Mouse (Mus musculus) spleen, adult 2 months (tissue): ENCODE measurements around the gene Pacs1.

Experiments
- CTCF ChIP-seq: fragments of 200-500 bp; IDR thresholded peaks from 2 replicates; pipeline ENCODE4 v1.5.1; 2011; ENCODE audit warnings: mild to moderate bottlenecking, inconsistent platforms; ENCODE audit not compliant: insufficient read depth, insufficient read length, insufficient replicate concordance; ENCODE audit errors: extremely low read depth
- POLR2A ChIP-seq: fragments of 200-500 bp; IDR thresholded peaks from 2 replicates; pipeline ENCODE4 v1.6.1; 2011; ENCODE audit warnings: low read depth, low read length, inconsistent platforms

- TF ChIP-seq CTCF (no peak), POLR2A (no peak)
Measured at GRCm38 (mm10) chr19:5150358-5150757, 122.6 kb downstream of the Pacs1 start.
